Mouse (Mus musculus) urinary bladder, adult 2 months (tissue): ENCODE results near the gene Rab11b. TPM values are rescaled to one million over a fixed set of nuclear protein-coding genes. Genes with fewer than 3 reads are reported as not detected.

Source experiments
- DNase-seq: peaks from one replicate; pipeline ENCODE4 v3.0.0; 2022; ENCODE audit warnings: low spot score
- polyA plus RNA-seq: library from polyadenylated mRNA; depleted of rRNA; stranded (reverse); fragments of >200 nt; gene quantifications from 2 replicates; pipeline ENCODE4 v1.2.3, GENCODE M21; 2012; rRNA removed

The Rab11b gene
- 238 and 246 TPM in 2 replicates for polyA plus RNA-seq

DNA sequence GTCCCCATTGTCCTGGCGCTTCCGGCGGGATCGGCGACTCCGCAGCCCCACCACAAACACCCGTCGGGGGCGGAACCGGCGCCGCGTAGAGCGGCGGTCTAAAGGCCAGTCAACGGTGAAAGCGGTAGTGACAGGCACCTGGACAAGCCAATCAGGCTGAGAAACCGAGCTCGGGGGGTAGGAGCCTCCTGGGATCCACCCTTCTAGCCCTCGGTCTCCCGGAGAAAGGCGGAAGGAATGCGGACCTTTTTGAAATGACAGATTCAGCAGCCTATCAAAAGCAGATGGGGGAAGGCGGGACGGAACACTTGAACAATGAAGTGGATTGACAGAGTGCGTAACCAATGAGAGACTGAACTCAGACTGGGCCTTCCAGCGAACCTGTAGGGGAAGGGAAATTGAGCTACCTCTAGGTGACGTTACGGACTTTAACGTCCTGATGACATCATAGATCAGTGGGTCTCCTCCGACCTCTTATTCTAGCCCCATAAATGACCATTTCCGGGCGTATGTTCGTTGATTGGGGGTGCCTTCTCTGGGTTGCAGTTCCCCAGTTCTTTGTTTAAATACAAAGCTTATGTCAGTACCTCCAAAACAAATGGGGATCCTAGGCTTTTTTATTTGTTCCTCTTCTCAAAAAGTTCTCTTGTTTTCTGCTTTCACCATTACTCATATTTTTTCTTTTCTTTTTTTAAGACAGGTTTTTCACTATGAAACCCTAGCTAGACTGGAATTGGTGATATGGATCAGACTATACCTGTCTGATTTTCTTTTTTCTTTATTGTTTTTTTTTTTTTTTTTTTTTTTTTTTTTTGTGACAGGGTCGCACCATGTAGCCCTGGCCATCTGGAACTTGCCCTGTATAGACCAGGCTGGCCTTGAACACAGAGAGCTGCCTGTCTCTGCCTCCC, at the start of gene Rab11b:
TSS of gene Rab11b (minus strand) at position 276 of the 911 bp plus-strand sequence.
- peak; percentile 94 for DNase-seq

DNA sequence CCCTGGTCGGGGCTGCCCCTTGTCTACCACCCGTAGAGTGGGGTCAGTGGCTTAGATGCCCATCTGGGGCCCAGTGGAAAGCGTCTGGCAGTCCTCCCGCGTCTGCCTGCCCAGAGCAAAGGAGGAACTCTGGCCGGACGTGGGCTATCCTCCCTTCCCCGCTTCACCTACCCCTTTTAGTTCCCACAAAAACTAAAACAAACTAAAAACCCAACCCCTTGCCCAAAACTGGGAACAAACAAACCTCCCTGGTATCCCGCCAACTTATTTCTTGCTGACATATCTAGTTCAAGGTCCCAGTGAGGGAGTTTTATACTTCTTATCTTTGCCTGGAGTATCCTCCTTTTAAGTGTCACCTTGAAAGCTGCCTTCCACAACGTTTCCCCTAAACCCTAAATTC, 47.9 kb upstream of the Rab11b start:
- DNase-seq, result no peak

DNA sequence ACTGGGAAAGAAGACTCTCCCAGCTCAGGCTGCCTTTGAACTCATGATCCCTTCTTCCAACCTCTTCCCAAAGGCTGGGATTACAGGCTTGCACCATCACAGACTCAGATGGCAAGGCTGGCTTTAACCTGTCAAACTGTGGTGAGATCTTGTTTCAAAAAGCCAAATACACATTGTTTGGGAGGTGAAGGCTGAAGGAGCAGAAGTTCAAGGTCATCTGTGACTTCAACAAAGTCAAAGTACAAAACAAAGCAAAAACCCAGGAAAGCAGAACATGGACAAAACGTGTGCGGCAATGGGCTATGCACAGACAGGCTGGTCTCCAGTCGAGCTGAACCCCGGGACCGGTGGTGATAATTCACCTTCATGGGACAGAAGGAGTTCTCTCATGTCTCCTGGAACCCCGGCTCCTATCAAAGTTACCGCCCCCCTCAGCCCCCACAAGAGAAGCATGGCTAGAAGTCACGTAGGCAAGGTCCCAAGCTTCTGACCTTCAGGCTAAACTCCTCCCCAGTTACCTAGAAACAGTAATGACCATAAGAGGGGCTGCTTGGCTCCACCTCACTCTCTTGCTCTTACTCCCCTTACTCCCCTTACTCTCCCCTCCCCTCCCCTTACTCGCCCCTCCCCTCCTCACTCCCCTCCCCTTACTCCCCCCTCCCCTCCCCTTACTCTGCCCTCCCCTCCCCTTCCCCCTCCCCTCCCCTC, 47.0 kb upstream of the Rab11b start:
- DNase-seq, result no peak

DNA sequence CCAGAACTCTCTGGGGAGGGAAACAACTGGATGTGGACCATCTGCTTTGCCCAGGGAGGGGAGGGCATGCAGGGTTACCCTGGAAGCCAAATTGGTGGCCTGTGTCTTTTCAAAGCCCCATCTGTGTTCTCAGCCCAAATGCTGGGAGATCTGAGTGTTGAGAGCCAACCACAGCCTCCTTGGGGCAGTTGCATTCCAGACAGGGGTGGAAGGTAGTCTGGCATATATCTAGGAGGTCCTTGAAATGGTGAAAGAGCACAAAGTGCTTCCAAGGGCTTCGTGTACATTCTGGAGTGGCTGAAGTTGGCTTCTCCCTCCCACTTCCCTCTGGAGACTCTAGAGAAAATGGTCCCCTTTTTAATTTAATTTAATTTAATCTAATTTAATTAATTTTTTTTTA, 44.4 kb upstream of the Rab11b start:
- DNase-seq, result no peak

DNA sequence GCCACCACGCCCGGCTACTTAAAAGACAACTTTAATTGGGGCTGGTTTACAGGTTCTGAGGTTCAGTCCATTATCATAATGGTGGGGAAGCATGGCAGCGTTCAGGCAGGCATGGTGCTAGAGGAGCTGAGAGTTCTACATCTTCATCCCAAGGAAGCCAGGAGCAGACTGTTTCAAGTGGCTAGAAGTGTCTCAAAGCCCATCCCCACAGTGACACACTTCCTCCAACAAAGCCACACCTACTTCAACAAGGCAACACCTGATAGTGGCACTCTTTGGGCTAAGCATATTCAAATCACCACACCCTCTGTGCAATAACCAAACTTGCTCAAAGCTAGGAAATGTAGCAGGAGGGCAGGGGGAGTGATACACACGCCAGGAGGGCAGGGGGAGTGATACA, 43.9 kb upstream of the Rab11b start:
- DNase-seq, result no peak

DNA sequence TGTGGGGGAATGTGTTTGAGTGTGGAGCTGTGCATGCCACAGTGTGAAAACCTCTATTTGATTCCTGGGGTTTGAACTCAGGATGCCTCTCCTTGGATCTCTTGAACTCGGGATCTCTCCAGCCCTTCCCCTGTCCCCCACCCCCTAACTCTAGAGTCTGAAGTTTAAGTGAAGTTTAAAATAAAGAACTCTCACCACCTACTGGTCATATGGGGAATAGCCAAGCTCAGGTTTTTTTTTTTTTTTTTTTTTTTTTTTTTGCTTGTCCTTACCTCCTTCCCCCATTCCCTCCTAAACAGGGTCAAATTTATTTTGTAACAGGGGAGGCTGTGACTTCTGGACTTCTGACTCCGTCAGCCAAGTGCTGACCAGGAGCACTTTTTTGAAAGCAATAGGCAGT, 41.9 kb upstream of the Rab11b start:
- DNase-seq, result no peak

DNA sequence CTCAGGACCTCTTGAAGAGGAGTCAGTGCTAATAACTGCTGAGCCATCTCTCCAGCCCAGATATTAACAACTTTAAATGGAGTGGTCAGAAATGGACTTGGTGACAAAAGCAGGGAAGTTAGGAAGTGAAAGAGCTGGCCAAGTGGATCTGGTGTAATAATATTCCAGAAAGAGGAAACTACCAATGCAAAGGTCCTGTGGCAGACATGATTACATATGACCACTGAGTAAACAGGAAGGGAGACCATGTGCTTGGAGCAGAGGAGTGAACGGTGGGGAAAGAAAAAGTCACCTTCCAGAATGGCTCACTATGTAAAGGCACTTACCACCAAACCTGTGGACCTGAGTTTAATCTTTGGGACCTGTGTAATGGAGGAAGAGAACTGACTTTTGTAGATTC, 38.9 kb upstream of the Rab11b start:
- no peak for DNase-seq

DNA sequence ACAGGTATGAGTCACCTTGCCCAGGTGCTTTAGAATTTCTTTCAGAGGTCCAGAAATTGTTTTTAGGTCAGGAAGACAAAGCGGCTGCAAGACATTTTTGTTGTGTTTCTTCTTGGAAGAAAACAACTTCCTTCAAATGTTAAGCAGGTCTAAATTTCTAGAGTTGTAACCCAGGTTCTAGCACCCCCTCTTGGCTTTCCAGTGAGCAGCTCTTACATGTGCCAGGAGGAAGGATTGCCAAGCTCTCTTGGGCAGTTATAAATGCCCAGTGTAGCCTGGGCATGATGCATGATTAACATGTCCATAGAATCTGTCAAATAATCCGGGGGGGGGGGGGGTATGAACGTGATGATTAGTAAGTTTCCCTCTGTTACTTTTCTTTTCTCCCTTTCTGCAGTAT, 38.0 kb upstream of the Rab11b start:
- DNase-seq, result no peak

DNA sequence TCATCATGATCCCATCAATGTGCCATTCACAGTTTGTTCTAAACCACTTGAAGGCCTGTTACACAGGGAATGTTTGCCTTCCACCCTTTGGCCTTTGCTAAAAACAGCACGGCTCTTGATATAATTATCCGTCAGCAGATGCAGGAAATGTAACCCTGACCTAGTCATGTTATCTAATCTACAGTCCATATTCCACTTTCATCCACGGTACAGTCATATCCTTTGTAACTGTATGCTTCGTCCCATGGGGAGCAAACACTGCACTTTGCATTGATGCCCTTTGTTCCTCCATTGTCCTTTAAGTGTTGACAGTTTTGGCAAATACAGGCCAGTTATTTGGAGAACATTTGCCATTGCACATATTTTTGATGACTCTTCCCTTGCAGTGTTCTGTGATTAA, 28.4 kb upstream of the Rab11b start:
- DNase-seq, result no peak

DNA sequence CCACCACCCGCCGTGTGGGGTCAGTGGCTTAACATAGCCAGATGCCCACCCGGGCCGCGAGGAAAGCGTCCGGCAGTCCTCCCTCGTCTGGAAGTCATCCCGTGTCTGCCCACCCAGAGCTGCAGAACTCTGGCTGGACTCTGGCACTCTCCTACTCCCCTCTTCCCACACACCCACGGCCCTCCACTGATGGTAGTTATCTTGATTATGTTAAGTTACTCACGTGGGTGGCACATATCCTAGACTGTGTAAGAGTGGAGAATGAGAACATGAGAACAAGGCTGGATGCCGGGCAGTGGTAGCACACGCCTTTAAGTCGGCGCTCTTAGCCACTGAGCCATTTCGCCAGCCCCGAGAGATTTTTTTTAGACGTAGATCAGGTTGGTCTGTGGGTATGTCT, 26.0 kb upstream of the Rab11b start:
- DNase-seq, result no peak

DNA sequence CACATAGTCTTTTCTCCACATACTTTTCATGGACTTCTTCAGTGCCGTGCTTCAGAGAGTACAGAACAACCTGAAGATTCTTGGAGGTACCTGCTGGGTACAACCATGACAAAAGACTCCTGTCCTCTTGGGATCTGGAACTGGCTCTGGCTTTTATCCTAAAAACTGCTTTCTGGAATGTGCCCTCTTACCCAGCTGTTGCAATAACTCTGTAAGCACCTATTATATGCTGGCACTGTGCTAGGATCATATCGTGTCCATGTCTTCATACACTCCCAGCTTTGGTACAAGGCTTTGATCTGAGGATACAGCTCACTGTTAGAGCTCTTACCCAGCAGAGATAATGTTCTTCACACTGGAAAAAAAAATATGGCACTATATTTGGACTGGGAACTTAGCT, 24.6 kb upstream of the Rab11b start:
- DNase-seq, result no peak

DNA sequence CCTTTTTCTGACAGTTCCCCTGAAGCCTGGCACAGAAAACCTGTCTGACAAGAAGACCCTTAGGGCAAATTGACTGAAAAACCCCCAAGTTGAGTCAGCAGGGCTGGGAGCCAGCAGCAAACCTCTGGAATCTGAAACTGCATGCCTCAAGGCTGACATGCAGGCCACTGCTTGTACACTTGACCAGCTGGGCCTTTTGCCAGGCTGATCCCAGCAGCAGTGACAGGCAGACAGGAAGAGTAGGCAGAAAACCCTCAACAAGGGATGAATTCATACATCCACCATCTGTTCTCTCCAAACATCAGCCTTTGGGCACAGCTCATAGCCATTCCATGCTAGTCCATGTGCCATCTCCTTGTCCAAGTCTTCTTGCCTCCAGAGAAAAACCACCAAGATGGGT, 23.1 kb upstream of the Rab11b start:
- peak; percentile 58 for DNase-seq

DNA sequence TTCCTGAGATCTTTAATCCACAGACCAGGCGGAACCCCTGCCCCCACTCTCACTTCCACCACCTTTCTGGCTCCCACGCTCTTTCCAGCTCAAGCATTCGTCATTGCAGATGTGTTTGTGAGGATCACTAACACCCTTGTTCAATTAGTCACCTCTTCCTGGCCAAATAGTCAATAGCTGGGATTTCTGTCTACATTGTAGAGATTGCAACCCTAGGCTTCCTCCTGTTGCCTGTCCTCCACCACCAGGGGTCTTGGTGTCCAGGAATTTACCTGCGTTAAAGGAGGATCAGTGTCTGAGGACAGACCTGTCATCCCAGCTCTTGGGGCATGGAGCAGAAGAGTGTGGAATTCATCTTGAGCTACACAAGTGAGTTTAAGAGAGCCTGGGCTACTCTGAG, 21.7 kb upstream of the Rab11b start:
- no peak for DNase-seq

DNA sequence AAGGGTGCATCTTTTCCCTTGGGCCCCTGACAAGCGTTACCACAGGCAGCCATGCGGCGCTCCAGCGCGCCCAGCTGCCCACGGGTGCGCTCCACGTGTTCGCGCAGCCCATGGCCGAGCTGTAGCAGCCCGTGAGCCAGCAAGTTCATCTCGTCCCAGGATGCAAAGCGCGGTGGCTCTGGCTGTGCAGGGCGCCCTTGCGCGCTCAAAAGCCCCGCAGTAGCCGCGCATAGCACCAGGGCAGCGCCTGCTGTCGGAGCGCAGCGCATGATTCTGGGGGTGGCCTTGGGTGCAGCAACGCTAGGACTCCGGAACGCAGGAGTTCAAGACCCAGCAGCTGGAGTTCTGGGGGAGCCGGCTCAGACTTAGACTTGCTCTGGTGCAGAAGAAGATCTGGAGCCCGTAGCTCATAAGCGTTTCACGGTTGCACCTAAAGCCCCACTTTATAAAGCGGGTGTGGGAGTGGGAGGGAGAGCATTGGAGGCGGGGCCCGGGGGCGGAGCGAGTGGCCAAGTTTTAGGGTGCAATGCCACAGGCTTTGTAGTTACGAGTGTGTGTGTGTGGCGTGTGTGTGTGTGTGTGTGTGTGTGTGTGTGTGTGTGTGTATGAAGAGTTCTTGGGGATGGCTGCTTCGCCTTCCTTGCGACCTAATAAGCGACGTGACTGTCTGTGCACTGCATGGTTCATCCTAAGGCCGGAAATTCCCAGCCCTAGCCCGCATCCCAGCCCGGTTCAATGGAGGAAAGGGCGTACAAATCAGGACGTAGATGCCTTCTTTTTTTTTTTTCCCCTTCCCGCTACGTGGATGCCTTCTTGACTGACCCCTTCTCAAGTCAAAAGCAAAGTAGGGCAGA, 21.0 kb upstream of the Rab11b start, which contains the start of gene Angptl4:
TSS of gene Angptl4 (minus strand) at position 707 of the 854 bp plus-strand sequence.
- DNase-seq, result peak; percentile 58

DNA sequence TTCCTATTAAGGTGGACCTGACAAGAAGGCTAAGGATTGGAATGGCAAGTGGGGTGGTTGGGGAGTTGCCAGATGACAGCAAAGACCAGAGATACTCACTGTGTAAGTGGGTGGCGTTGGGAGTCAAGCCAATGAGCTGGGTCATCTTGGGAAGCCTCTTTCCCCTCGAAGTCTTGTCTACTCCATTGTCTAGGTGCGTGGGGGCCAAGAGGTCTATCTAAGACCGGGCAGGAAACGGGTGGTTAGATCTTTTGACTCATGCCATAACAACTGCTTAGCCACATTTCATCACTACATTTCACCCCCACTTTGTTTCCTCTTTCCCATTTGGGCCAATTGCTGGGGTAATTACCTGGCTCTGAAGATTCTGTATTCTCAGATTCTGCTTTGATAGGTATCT, 20.1 kb upstream of the Rab11b start:
- DNase-seq, result no peak

DNA sequence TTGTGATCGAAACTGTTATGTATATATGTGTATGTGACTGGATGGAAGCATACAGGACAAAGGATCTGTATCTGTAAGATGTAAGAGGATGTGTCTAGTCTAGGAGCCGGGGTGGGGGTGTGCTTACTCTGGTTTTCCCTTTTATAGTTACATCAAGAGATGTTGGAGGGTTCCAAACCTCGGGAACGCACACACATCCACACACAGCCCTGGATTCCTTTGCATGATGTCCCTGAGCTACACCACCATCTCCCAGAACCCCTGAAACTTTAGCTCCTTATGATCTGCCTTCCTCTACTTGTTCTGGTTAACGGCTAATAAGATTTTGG, 19.6 kb upstream of the Rab11b start:
- DNase-seq, result no peak

DNA sequence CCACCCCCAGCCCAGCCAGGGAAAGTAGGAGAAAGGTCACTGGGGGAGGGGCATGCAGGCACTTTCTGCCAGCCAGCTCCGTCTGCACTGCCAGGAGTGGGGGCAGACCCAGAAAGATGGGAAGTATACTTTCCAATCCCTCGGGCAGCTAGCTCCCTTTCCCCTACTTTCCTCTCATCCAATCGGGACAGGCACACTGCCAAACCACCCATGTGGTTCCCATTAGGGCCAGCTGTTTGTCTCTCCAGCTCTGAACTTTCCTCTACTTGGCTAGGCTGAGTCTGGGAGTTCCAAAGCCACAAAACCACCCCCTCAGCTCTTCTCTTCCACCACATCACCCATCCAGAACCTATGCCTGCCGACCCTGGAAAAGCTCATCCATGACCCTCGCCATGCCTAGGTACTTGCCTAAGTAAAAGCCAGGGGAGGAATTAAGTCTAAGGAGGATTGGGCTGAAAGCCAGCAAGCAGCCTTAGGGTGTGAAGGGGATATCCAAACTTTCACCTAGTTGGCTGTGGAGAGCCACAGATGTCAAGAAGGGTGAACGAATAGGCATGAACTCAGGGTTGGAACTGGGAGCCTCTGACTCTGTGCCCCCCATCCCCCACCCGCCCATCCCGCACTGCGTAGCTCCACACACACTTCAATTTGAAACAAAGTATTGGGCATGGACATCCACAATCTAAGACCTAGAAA, 19.1 kb upstream of the Rab11b start:
- peak; percentile 68 for DNase-seq

DNA sequence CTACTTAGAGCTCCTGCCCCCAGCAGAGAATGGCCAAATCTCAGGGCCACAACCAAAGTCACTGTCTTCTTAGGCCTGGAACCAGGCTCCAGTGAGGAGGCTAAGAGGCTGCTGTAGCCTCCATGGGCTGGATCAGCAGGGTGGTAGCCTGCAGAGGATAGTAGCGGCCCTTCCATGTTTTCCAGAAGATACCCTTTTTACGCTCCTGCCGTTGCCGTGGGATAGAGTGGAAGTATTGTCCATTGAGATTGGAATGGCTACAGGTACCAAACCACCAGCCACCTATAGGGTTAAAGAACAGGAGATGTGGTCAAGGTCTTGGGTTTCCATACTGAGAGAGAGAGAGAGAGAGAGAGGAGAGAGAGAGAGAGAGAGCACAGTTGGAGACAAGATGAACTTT, 15.0 kb upstream of the Rab11b start:
- no peak for DNase-seq

DNA sequence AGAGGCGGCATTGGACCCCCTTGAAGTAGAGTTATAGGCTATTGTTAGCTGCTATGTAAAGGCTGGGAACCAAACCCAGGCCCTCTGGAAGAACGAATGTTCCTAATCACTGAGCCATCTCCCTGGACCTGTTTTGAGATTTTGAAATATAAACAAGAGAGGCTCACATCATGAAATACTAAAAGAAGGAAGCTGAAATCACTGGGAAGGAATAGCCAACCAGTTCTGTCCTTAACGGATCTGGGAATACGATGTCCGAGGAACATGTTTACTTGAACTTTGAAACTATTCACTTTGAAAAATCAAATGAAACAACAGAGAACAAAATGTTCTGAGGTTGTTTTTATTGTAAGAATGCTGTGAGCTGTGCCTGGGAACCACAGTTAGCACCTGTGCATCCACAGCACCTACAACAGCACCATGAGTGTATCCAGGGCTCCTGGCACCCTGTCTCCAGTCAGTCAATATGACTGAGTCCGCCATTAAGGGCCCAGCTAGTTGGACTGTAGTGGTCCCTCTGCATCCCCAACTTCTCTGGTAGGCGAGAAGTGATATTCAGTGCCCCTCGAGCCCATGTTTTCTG, 14.3 kb upstream of the Rab11b start:
- DNase-seq, result no peak

DNA sequence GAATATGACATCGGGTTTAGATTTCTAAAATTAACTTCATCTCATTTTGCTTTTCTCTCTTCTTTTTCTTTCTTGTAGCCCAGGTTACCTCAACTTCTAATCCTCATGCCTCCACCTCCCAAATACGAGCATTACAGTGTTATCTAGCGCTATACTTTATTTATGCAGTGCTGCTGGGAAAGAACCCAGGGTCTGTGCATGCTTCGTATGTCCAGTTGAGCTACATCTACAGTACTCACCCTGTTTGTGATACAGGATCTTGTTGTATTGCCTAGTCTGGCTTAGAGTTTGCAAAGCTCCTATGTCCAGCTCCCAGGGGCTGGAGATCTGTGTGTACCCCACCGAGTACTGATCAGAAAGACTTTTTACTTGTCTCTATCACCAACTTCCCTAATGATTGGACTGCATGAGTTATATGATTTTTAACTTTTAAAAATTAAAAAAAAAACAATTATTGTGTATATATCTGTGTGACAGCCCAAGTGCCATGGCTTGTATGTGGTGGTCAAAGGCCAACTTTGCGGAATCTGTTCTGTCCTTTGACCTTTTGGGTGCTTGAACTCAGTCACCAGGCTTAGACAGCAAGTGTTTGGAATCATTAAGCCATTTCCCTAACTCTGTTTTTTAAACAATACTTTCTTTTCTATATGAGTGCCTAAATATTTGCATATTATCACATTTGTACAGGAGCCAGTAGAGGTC, 13.7 kb upstream of the Rab11b start:
- no peak for DNase-seq

DNA sequence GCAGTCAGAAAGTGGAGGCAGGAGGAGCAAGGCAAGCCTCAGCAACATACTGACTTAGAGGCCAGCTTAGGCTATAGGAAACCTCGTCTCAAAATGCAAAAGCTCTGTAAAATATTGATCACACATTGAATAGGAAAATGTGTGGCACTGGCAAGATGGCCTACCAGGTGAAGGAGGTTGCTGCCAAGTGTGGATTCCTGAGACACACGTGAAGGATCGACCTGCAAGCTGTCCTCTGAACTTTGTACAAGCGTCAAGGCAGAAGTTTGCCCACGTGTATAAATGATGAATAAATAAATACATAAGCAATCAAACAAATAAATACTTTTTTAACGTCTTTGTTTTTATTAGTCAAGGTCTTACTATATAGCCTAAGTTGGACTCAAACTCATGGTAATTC, 13.1 kb upstream of the Rab11b start:
- no peak for DNase-seq
